Mouse (Mus musculus) midbrain, embryonic 14.5 days (tissue): ENCODE measurements around the gene Tspan32. TPM values are rescaled to one million over a fixed set of nuclear protein-coding genes. Genes with fewer than 3 reads are reported as not detected.

Experiments
- ATAC-seq: fragments of 200-750 bp; cut with Nextera tagmentation; 2 replicates; pipeline ENCODE4 v1.8.0; 2017; ENCODE audit warnings: moderate number of reproducible peaks, moderate library complexity; ENCODE audit not compliant: low FRiP score, low TSS enrichment
- DNase-seq: peaks from one replicate; pipeline ENCODE4 v3.0.0-alpha.2; 2015
- H3K27ac ChIP-seq: fragments of 300-500 bp; sonication (generic); replicated peaks from 2 replicates; pipeline ENCODE4 v1.5.1; 2014; ENCODE audit warnings: mild to moderate bottlenecking, low read depth, low read length, moderate library complexity
- H3K27me3 ChIP-seq: fragments of 300-500 bp; sonication (generic); 2 replicates; pipeline ENCODE4 v1.6.1; 2014; ENCODE audit warnings: low read length, control low read depth, mixed read lengths; ENCODE audit not compliant: control insufficient read depth, insufficient read depth
- H3K36me3 ChIP-seq: fragments of 300-500 bp; sonication (generic); 2 replicates; pipeline ENCODE4 v1.6.1; 2014; ENCODE audit warnings: low read length, control low read depth; ENCODE audit not compliant: control insufficient read depth, insufficient read depth
- H3K4me1 ChIP-seq: fragments of 300-500 bp; sonication (generic); 2 replicates; pipeline ENCODE4 v1.6.1; 2014; ENCODE audit warnings: mild to moderate bottlenecking, antibody characterized with exemption, low read length, control low read depth; ENCODE audit not compliant: control insufficient read depth, insufficient read depth
- H3K4me2 ChIP-seq: fragments of 300-500 bp; sonication (generic); 2 replicates; pipeline ENCODE4 v1.6.1; 2014; ENCODE audit warnings: mild to moderate bottlenecking, low read length, moderate library complexity
- H3K4me3 ChIP-seq: fragments of 300-500 bp; sonication (generic); replicated peaks from 2 replicates; pipeline ENCODE4 v1.5.1; 2014; ENCODE audit warnings: low read depth, low read length
- H3K9ac ChIP-seq: fragments of 300-500 bp; sonication (generic); replicated peaks from 2 replicates; pipeline ENCODE4 v1.6.1; 2014; ENCODE audit warnings: mild to moderate bottlenecking, low read length, moderate library complexity
- H3K9me3 ChIP-seq: fragments of 300-500 bp; sonication (generic); 2 replicates; pipeline ENCODE4 v1.6.1; 2016; ENCODE audit warnings: low read length, control low read depth, mixed read lengths; ENCODE audit not compliant: control insufficient read depth
- WGBS: fragments of 180-500 bp; shearing (Covaris S2); extraction: QIAGEN DNeasy Blood & Tissue Kit; methylation state at CpG from one replicate; pipeline ENCODE4 v1.1.7; 2014; 5-methylcytosine and 5-hydroxymethylcytosine counted together
- polyA plus RNA-seq: library from polyadenylated mRNA; unstranded; fragments of >200 nt; fragmentation: Nextera tagmentation; extraction: Ambion mirVana; gene quantifications from 2 replicates; pipeline ENCODE4 v1.2.1, GENCODE M21; 2014

The Tspan32 gene
- 0.27 and 0.57 TPM in 2 replicates for polyA plus RNA-seq

DNA sequence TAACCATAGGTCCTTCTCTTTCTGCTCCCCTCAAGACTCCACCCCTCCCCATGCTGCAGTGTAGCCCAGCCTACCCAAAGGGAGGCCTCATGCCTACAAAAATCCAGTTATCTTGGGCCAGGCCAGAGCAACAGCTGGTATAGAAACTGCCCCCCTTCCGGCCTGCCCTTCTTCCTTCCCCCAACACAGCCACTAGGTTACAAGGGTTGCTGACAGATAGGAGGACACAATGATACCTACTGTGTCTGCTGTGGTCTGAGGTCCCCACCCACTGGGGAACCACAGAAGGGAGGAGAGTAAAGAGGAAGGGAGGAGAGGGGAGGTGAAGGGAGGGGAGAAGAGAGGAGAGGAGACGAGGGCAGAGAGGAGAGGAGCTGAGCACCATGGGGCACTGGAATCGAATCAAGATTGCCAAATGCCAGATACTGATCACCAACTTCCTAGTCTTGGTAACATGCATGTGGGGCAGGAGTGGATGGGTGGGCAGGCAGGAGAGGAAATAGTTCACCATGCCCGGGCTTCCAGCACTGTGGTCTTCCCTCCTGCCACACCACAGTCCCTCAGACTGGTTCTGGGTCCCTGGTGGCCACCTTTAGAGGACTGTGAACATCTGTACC, at the start of gene Tspan32:
Gene Tspan32 (plus strand): TSS at position 320 of the 617 bp plus-strand sequence.
- H3K36me3 ChIP-seq = no peaks in the 10 kb centered on the region
- 82% methylated on average over 4 of the region's 4 CpGs for WGBS
- no peak for ATAC-seq

DNA sequence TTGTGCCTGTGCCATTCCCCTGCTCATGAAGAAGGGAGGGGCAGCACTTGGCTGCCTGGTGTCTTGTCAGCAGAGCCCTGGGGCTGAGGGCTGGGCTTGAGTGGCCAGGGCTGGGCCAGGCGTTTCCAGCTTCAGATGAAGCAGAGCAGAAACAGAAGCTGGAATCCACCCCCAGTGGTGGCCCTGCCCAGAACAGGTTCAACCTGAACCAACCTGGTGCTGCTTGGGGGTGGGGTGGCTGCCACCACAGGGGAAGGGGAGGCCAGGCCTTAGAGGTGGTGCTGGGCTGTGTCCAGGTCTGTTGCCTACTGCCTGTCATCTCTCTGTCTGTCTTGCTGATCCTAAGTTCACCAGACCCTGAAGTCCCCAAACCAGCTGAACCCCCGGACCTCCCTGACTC, 48.8 kb upstream of the Tspan32 start:
- DNase-seq = no peak
- no peaks in the 10 kb centered on the region for H3K27me3 ChIP-seq
- no peaks in the 10 kb centered on the region for H3K9me3 ChIP-seq
- H3K4me3 ChIP-seq = no peak overlapping the region
- H3K27ac ChIP-seq = no peak overlapping the region
- no peaks in the 10 kb centered on the region for H3K36me3 ChIP-seq
- 73% methylated on average over 2 of the region's 2 CpGs for WGBS
- no peak overlapping the region for H3K4me2 ChIP-seq
- 0 out of 2 replicates have a peak, but pooled peaks cover 5% of the 10 kb centered on the region for H3K4me1 ChIP-seq
- H3K9ac ChIP-seq = no peak overlapping the region
- ATAC-seq = no peak

More for the DNA sequence above, at the start of gene Tspan32:
- Histone ChIP-seq H3K27ac (no peak within 1 kb of the TSS), H3K4me3 (no peak within 1 kb of the TSS), H3K4me2 (no peak within 1 kb of the TSS), H3K4me1 (0 out of 2 replicates have a peak, but pooled peaks cover 4% of the 10 kb centered on the region), H3K27me3 (no peaks in the 10 kb centered on the region), H3K9ac (no peak within 1 kb of the TSS), H3K9me3 (no peaks in the 10 kb centered on the region)
- DNase-seq = no peak

DNA sequence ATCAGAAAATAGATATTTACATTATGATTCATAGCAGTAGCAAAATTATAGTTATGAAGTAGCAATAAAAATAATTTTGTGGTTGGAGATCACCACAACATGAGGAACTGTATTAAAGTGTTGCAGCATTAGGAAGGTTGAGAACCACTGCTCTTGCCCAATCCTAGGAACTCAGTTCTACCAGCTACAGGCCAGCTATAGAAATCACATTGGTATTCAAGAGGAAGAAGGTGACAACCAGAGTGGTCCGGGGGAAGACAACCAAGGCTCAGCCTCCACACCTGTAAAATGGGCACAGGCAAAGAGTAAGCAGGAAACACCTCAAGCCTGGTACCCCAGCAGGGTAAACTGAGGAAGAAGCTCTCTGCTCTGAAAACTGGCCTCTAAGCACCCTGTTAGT, 46.0 kb upstream of the Tspan32 start:
- no peaks in the 10 kb centered on the region for H3K9me3 ChIP-seq
- no peak overlapping the region for H3K4me3 ChIP-seq
- no peaks in the 10 kb centered on the region for H3K27me3 ChIP-seq
- ATAC-seq (no peak), DNase-seq (no peak)
- 98% methylated on average over 1 of the region's 1 CpGs for WGBS
- H3K4me2 ChIP-seq = no peak overlapping the region
- H3K4me1 ChIP-seq = 0 out of 2 replicates have a peak, but pooled peaks cover 5% of the 10 kb centered on the region
- H3K27ac ChIP-seq = no peak overlapping the region
- no peak overlapping the region for H3K9ac ChIP-seq
- H3K36me3 ChIP-seq = no peaks in the 10 kb centered on the region

DNA sequence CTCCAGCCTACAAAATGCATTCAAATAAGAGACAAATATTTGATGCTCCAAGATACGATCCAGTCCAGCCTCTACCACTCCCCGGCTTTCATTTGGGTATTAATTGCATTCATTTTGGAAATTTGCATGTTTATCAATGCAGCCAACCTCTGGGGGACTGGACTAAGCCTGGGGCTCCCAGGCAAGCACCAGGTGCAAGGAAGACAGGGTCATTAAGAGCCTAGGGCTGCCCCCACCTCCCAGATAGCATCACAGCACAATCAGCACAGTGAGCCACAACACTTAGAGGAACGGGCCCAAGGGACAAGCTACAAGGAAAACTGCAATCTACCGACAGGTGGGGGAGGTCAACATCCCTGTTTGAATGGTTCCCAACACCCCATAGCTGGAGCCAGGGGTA, 45.1 kb upstream of the Tspan32 start:
- no peak overlapping the region for H3K27ac ChIP-seq
- H3K27me3 ChIP-seq = no peaks in the 10 kb centered on the region
- no peaks in the 10 kb centered on the region for H3K9me3 ChIP-seq
- DNase-seq (peak; percentile 5), ATAC-seq (no peak)
- H3K4me2 ChIP-seq = no peak overlapping the region
- H3K9ac ChIP-seq = no peak overlapping the region
- H3K4me3 ChIP-seq = no peak overlapping the region
- WGBS = 52% methylated on average over 4 of the region's 4 CpGs
- 0 out of 2 replicates have a peak, but pooled peaks cover 5% of the 10 kb centered on the region for H3K4me1 ChIP-seq
- H3K36me3 ChIP-seq = no peaks in the 10 kb centered on the region

DNA sequence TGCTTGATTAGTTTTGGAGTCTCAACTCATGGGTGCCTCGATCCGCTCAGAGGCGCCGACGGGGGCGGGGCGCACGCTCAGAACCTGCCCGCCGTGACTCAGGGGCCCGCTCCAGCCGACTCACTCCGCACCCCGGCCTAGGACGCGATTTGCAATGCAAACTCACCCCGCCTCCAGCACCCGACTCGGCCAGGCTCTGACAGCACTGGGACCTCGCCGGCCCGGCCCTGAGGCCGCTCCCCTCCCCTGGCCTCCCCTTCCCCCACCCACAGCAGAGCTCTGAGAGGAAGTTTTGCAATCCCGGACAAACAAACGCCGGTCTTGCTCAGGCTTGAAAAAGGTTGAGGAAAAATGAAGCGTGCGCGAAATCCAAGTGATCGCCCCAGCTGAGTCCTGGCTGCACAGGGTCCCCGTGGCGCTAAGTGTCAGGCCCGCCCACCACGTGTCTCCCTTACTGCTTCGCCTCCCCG, 37.4 kb upstream of the Tspan32 start:
- under 1% methylated on average over 36 of the region's 36 CpGs for WGBS
- peak; percentile 24; the same call in 1 of the 2 replicates for ATAC-seq
- peaks cover 68% of the 10 kb centered on the region for H3K27me3 ChIP-seq

DNA sequence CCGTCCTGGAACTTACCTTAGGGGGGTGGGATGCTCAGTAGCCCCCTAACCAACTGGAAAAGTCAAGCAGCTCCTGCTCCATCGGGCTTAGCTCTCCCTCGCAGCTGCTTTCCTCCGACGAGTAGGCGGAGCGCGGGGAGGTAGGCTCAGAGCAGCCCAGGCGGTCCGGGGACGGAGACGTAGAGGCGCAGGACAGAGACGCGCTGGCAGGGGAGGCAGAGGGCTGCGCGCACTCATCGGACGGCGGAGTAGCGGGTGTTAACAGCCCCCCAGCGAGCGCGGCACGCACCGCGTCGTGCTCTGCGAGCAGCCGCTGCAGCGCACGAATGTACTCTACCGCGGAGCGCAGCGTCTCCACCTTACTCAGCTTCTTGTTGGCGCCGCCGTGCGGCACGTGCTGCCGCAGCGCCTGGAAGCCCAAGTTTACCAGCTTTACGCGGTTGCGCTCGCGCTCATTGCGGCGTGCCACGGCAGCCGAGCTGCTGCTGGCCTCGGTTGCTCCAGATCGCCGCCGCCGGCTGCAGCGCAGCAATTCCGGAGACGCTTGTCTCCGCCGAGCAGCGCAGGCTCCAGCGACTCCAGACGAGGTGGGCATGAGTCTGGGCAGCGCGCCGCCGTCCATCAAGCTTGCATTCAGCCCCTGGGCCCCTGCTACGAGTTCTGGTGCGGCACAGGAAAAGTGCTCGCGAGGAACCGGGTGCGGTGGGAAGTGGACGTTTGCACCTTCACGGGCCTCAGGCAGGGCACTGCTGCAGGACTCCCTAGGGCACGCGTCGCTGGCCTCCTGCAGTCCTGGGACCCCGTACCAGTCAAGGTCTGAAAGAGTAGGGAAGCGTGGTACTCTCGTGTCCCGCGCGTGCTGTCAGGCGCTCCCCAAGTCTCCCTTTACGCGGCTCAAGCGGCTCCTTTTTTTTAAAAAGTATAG, 36.7 kb upstream of the Tspan32 start:
- ATAC-seq (peak; percentile 60; the same call in 1 of the 2 replicates), DNase-seq (peak; percentile 90)
- H3K9me3 ChIP-seq = no peaks in the 10 kb centered on the region
- H3K27me3 ChIP-seq = peaks cover 68% of the 10 kb centered on the region
- H3K4me2 ChIP-seq = peak overlapping the region; percentile 90
- H3K4me3 ChIP-seq = peak overlapping the region; percentile 44
- no peak overlapping the region for H3K27ac ChIP-seq
- H3K4me1 ChIP-seq = peaks cover 18% of the 10 kb centered on the region
- WGBS = under 1% methylated on average over 90 of the region's 90 CpGs
- H3K36me3 ChIP-seq = no peaks in the 10 kb centered on the region
- peak overlapping the region; percentile 31; the same call in 1 of the 2 replicates for H3K9ac ChIP-seq

More for the DNA sequence above, 37.4 kb upstream of the Tspan32 start:
- Histone ChIP-seq H3K9me3 (no peaks in the 10 kb centered on the region), H3K27ac (no peak overlapping the region), H3K36me3 (no peaks in the 10 kb centered on the region), H3K9ac (peak overlapping the region; percentile 31; the same call in 1 of the 2 replicates), H3K4me2 (peak overlapping the region; percentile 90), H3K4me3 (peak overlapping the region; percentile 44), H3K4me1 (peaks cover 18% of the 10 kb centered on the region)
- DNase-seq = peak; percentile 25

DNA sequence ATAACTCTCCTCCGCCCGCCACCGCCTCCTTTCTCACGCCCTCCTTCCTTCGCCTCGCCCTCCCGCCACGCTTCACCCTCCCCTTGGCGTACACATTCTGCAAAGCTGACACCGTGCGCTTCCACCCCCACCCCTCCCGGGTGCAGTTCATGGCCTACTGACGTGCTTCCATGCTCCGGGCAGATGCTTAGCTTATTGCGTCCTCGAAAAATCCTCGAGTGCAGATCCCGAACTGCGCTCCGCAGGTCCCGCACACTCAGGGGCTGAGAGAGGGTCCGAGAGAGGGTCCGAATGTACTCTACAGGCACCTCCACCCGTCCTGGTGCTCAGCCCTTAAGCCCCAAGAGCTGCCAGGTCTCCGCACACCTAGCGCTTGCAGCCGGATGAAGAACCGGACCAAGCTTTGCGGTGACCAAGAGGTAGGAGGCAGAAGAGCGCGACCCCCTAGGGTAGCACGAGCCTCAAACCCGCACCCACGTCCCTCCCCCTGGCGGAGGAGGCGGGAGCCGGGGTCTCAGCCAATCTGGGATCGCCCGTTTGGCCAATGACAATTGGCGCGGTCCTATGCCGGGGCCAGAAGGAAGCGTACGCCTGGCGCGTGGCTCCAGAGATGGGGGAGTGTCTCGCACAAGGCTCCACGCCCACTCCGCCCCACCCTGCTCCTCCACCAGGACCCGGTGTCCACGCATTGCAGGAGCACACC, 35.9 kb upstream of the Tspan32 start, which contains the start of gene Ascl2:
Gene Ascl2 (minus strand): TSS at position 456 of the 703 bp plus-strand sequence.
- H3K9ac ChIP-seq = peak within 1 kb of the TSS; percentile 31; the same call in 1 of the 2 replicates
- H3K27me3 ChIP-seq = peaks cover 68% of the 10 kb centered on the region
- no peaks in the 10 kb centered on the region for H3K36me3 ChIP-seq
- H3K9me3 ChIP-seq = no peaks in the 10 kb centered on the region
- peak within 1 kb of the TSS; percentile 44 for H3K4me3 ChIP-seq
- DNase-seq = peak; percentile 69
- H3K4me2 ChIP-seq = peak within 1 kb of the TSS; percentile 90
- H3K4me1 ChIP-seq = peaks cover 18% of the 10 kb centered on the region
- under 1% methylated on average over 51 of the region's 51 CpGs for WGBS
- ATAC-seq = no peak
- no peak within 1 kb of the TSS for H3K27ac ChIP-seq

DNA sequence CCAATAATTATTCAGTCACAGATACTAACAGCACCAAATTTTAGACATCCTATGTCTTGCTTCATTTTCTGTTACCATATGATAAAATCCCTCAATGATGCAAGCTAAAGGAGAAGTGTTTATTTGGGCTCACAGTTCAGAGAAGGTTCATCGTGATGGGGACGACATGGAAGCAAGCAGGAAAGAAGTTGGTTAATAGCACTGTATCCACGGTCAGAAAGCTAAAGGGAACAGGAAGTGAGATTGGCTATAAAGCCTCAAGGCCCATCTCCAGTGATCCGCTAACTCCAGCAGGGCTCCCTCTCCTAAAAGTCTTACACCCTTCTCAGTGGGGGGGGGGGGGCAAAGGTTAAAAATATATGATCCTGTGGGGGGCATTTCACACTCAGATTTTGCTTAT, 22.9 kb upstream of the Tspan32 start:
- Histone ChIP-seq H3K4me3 (no peak overlapping the region), H3K4me2 (no peak overlapping the region), H3K27ac (no peak overlapping the region), H3K4me1 (no peaks in the 10 kb centered on the region), H3K9me3 (no peaks in the 10 kb centered on the region), H3K27me3 (no peaks in the 10 kb centered on the region), H3K36me3 (no peaks in the 10 kb centered on the region), H3K9ac (no peak overlapping the region)
- ATAC-seq = no peak
- WGBS = 86% methylated on average over 4 of the region's 4 CpGs
- no peak for DNase-seq
